Mouse (Mus musculus): Measurements from ENCODE around the gene Pex11b. TPM values are rescaled to one million over a fixed set of nuclear protein-coding genes. Genes with fewer than 3 reads are reported as not detected.
A peak's percentile ranks its signal among the peaks of the same experiment; 100 is the strongest.
"Not testable (repeated sequence)": the region's sequence is repeated elsewhere in the genome, so short reads cannot be mapped to it uniquely, and the experiment has no call there.

Gene Pex11b
- polyA plus RNA-seq, 1 experiment from 2014 or later = 44.4 TPM

GRCm38 (mm10) chr3:96636448-96636847 lies 1.3 kb downstream of the Pex11b start:
- WGBS = 70% methylated on average over 11 of the region's 11 CpGs
- no peak for ATAC-seq
- Histone ChIP-seq H3K9me3 (ENCODE audit: control insufficient read depth, low read length) (no peaks in the 10 kb centered on the region), H3K27me3 (replicated peaks; ENCODE audit: control insufficient read depth, insufficient read depth, low read length) (no peaks in the 10 kb centered on the region), H3K4me2 (ENCODE audit: low read depth, low read length) (peak overlapping the region; percentile 60), H3K4me3 (ENCODE audit: low read length) (peak overlapping the region; percentile 85), H3K36me3 (ENCODE audit: control insufficient read depth, insufficient read depth, low read length) (0 out of 2 replicates have a peak, but pooled peaks cover 3% of the 10 kb centered on the region), H3K4me1 (ENCODE audit: control insufficient read depth, insufficient read depth, low read length) (peaks cover 17% of the 10 kb centered on the region), H3K27ac (ENCODE audit: low read length) (peak overlapping the region; percentile 0; the same call in 1 of the 2 replicates), H3K9ac (ENCODE audit: low read depth, low read length) (peak overlapping the region; percentile 94)

- Histone ChIP-seq H3K9ac (ENCODE audit: low read depth, low read length) (no peak overlapping the region), H3K9me3 (ENCODE audit: control insufficient read depth, low read length) (no peaks in the 10 kb centered on the region), H3K27ac (ENCODE audit: low read length) (no peak overlapping the region), H3K4me2 (ENCODE audit: low read depth, low read length) (no peak overlapping the region), H3K4me3 (ENCODE audit: low read length) (no peak overlapping the region), H3K4me1 (ENCODE audit: control insufficient read depth, insufficient read depth, low read length) (peaks cover 17% of the 10 kb centered on the region), H3K36me3 (ENCODE audit: control insufficient read depth, insufficient read depth, low read length) (0 out of 2 replicates have a peak, but pooled peaks cover 8% of the 10 kb centered on the region), H3K27me3 (replicated peaks; ENCODE audit: control insufficient read depth, insufficient read depth, low read length) (no peaks in the 10 kb centered on the region)
- 92% methylated on average over 1 of the region's 1 CpGs for WGBS
- ATAC-seq = no peak
Observed at GRCm38 (mm10) chr3:96639219-96639618, 4.0 kb downstream of the Pex11b start.

GRCm38 (mm10) chr3:96645018-96645649 lies 10.0 kb downstream of the Pex11b start, which contains the start of gene Itga10:
Itga10 (plus strand) TSS chr3:96645584.
- no peak within 1 kb of the TSS for H3K4me3 ChIP-seq (ENCODE audit: low read length)
- no peak within 1 kb of the TSS for H3K4me2 ChIP-seq (ENCODE audit: low read depth, low read length)
- 64% methylated on average over 7 of the region's 7 CpGs for WGBS
- H3K27me3 ChIP-seq (replicated peaks; ENCODE audit: control insufficient read depth, insufficient read depth, low read length) = no peaks in the 10 kb centered on the region
- H3K4me1 ChIP-seq (ENCODE audit: control insufficient read depth, insufficient read depth, low read length) = no peaks in the 10 kb centered on the region
- H3K9ac ChIP-seq (ENCODE audit: low read depth, low read length) = no peak within 1 kb of the TSS
- no peaks in the 10 kb centered on the region for H3K9me3 ChIP-seq (ENCODE audit: control insufficient read depth, low read length)
- H3K36me3 ChIP-seq (ENCODE audit: control insufficient read depth, insufficient read depth, low read length) = 0 out of 2 replicates have a peak, but pooled peaks cover 5% of the 10 kb centered on the region
- ATAC-seq = peak; percentile 42; the same call in 1 of the 2 replicates
- no peak within 1 kb of the TSS for H3K27ac ChIP-seq (ENCODE audit: low read length)

- no peaks in the 10 kb centered on the region for H3K9me3 ChIP-seq (ENCODE audit: control insufficient read depth, low read length)
- no peak overlapping the region for H3K9ac ChIP-seq (ENCODE audit: low read depth, low read length)
- no peaks in the 10 kb centered on the region for H3K4me1 ChIP-seq (ENCODE audit: control insufficient read depth, insufficient read depth, low read length)
- no peak overlapping the region for H3K27ac ChIP-seq (ENCODE audit: low read length)
- H3K36me3 ChIP-seq (ENCODE audit: control insufficient read depth, insufficient read depth, low read length) = 0 out of 2 replicates have a peak, but pooled peaks cover 5% of the 10 kb centered on the region
- no peak overlapping the region for H3K4me3 ChIP-seq (ENCODE audit: low read length)
- no peak overlapping the region for H3K4me2 ChIP-seq (ENCODE audit: low read depth, low read length)
- H3K27me3 ChIP-seq (replicated peaks; ENCODE audit: control insufficient read depth, insufficient read depth, low read length) = no peaks in the 10 kb centered on the region
- WGBS = 85% methylated on average over 3 of the region's 3 CpGs
- ATAC-seq = no peak
Observed at GRCm38 (mm10) chr3:96647365-96647764, 12.2 kb downstream of the Pex11b start.

GRCm38 (mm10) chr3:96660901-96661300 lies 25.7 kb downstream of the Pex11b start:
- no peak overlapping the region for H3K4me3 ChIP-seq (ENCODE audit: low read length)
- H3K4me2 ChIP-seq (ENCODE audit: low read depth, low read length) = no peak overlapping the region
- no peaks in the 10 kb centered on the region for H3K27me3 ChIP-seq (replicated peaks; ENCODE audit: control insufficient read depth, insufficient read depth, low read length)
- H3K9ac ChIP-seq (ENCODE audit: low read depth, low read length) = no peak overlapping the region
- H3K36me3 ChIP-seq (ENCODE audit: control insufficient read depth, insufficient read depth, low read length) = no peaks in the 10 kb centered on the region
- WGBS = 84% methylated on average over 2 of the region's 2 CpGs
- no peak for ATAC-seq
- no peaks in the 10 kb centered on the region for H3K4me1 ChIP-seq (ENCODE audit: control insufficient read depth, insufficient read depth, low read length)
- no peak overlapping the region for H3K27ac ChIP-seq (ENCODE audit: low read length)
- no peaks in the 10 kb centered on the region for H3K9me3 ChIP-seq (ENCODE audit: control insufficient read depth, low read length)

- Histone ChIP-seq H3K9ac (ENCODE audit: low read depth, low read length) (no peak overlapping the region), H3K4me3 (ENCODE audit: low read length) (no peak overlapping the region), H3K9me3 (ENCODE audit: control insufficient read depth, low read length) (no peaks in the 10 kb centered on the region), H3K27ac (ENCODE audit: low read length) (no peak overlapping the region), H3K27me3 (replicated peaks; ENCODE audit: control insufficient read depth, insufficient read depth, low read length) (no peaks in the 10 kb centered on the region), H3K4me1 (ENCODE audit: control insufficient read depth, insufficient read depth, low read length) (no peaks in the 10 kb centered on the region), H3K4me2 (ENCODE audit: low read depth, low read length) (no peak overlapping the region; the same call in 1 of the 2 replicates), H3K36me3 (ENCODE audit: control insufficient read depth, insufficient read depth, low read length) (no peaks in the 10 kb centered on the region)
- ATAC-seq = no peak
- 51% methylated on average over 8 of the region's 8 CpGs for WGBS
Observed at GRCm38 (mm10) chr3:96662731-96663316, 27.6 kb downstream of the Pex11b start.

- WGBS = 7% methylated on average over 15 of the region's 18 CpGs
- ATAC-seq = peak; percentile 87
- H3K27me3 ChIP-seq (replicated peaks; ENCODE audit: control insufficient read depth, insufficient read depth, low read length) = no peaks in the 10 kb centered on the region
Observed at GRCm38 (mm10) chr3:96663432-96664239, 28.5 kb downstream of the Pex11b start.

GRCm38 (mm10) chr3:96665732-96666363 lies 30.7 kb downstream of the Pex11b start:
- H3K4me2 ChIP-seq (ENCODE audit: low read depth, low read length); H3K9ac ChIP-seq (ENCODE audit: low read depth, low read length); H3K4me1 ChIP-seq (ENCODE audit: control insufficient read depth, insufficient read depth, low read length); H3K27ac ChIP-seq (ENCODE audit: low read length); H3K4me3 ChIP-seq (ENCODE audit: low read length); H3K27me3 ChIP-seq (replicated peaks; ENCODE audit: control insufficient read depth, insufficient read depth, low read length); ATAC-seq; H3K9me3 ChIP-seq (ENCODE audit: control insufficient read depth, low read length); H3K36me3 ChIP-seq (ENCODE audit: control insufficient read depth, insufficient read depth, low read length): not testable (repeated sequence)
- WGBS = 91% methylated on average over 7 of the region's 7 CpGs

More at GRCm38 (mm10) chr3:96663432-96664239, 28.5 kb downstream of the Pex11b start:
- Histone ChIP-seq H3K4me3 (ENCODE audit: low read length) (peak overlapping the region; percentile 14), H3K27ac (ENCODE audit: low read length) (no peak overlapping the region), H3K36me3 (ENCODE audit: control insufficient read depth, insufficient read depth, low read length) (no peaks in the 10 kb centered on the region), H3K4me2 (ENCODE audit: low read depth, low read length) (peak overlapping the region; percentile 41), H3K4me1 (ENCODE audit: control insufficient read depth, insufficient read depth, low read length) (no peaks in the 10 kb centered on the region), H3K9me3 (ENCODE audit: control insufficient read depth, low read length) (no peaks in the 10 kb centered on the region), H3K9ac (ENCODE audit: low read depth, low read length) (peak overlapping the region; percentile 47)

- ATAC-seq = no peak
- Histone ChIP-seq H3K27me3 (replicated peaks; ENCODE audit: control insufficient read depth, insufficient read depth, low read length) (peaks cover 5% of the 10 kb centered on the region; the same call in 1 of the 2 replicates), H3K27ac (ENCODE audit: low read length) (no peak overlapping the region), H3K9ac (ENCODE audit: low read depth, low read length) (no peak overlapping the region), H3K4me3 (ENCODE audit: low read length) (no peak overlapping the region), H3K36me3 (ENCODE audit: control insufficient read depth, insufficient read depth, low read length) (no peaks in the 10 kb centered on the region), H3K4me1 (ENCODE audit: control insufficient read depth, insufficient read depth, low read length) (peaks cover 8% of the 10 kb centered on the region), H3K9me3 (ENCODE audit: control insufficient read depth, low read length) (no peaks in the 10 kb centered on the region), H3K4me2 (ENCODE audit: low read depth, low read length) (no peak overlapping the region)
- 89% methylated on average over 5 of the region's 5 CpGs for WGBS
Observed at GRCm38 (mm10) chr3:96666916-96667315, 31.7 kb downstream of the Pex11b start.

Data from intestine, embryonic 16.5 days (tissue).